Mouse (Mus musculus) neural tube, embryonic 11.5 days (tissue): Measurements from ENCODE around the gene Sh2d1b1. TPM values are rescaled to one million over a fixed set of nuclear protein-coding genes. Genes with fewer than 3 reads are reported as not detected.

Source experiments
- polyA plus RNA-seq: library from polyadenylated mRNA; unstranded; fragments of >200 nt; fragmentation: Nextera tagmentation; extraction: Ambion mirVana; gene quantifications from 2 replicates; pipeline ENCODE4 v1.2.1, GENCODE M21; 2014

The Sh2d1b1 gene
- polyA plus RNA-seq, 1 experiment from 2014 or later = 0.12 TPM

Other genes with a start within 250 kb of the Sh2d1b1 start
- gene Ddr2, start 166.6 kb upstream of the Sh2d1b1 start, polyA plus RNA-seq = 36.0 and 43.6 TPM in 2 replicates
- 66.2 and 71.9 TPM in 2 replicates for gene Uap1, start 102.4 kb upstream of the Sh2d1b1 start, polyA plus RNA-seq
- gene Uhmk1, start 61.9 kb upstream of the Sh2d1b1 start, polyA plus RNA-seq = 17.3 and 19.7 TPM in 2 replicates
- not detected in 2 replicates for gene Sh2d1b2, start 44.6 kb upstream of the Sh2d1b1 start, polyA plus RNA-seq
- 2.7 and 2.9 TPM in 2 replicates for gene Gm7694, start 29.0 kb downstream of the Sh2d1b1 start, polyA plus RNA-seq
- gene Spata46, start 31.5 kb downstream of the Sh2d1b1 start, polyA plus RNA-seq = 1.2 TPM in 2 replicates